Comparison of ENCODE assay signal across 32 mouse cellular contexts in the genomic region with DNA sequence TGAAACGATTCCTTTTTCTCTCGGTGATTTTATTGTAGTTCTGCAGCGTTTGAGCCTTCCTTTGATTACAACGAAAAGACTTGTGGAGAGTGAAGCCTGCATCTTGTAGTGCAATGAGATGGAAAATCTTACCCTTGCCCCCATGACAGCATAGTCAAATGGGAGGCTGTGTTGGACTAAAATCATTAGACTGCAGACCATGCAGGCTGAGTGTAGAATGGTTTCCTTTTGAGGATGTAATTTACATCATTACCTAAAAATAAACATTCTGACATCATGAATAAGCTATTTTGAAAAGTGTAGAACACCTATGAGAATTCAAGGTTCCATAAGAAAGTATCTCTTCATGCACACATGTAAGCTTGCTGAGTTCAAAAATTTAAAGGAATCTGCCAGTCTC.
A peak's percentile ranks its signal among the peaks of the same experiment; 100 is the strongest.
DNase-seq lines count a peak whose midpoint lies in the region; ATAC-seq lines count a peak whose summit lies in the region.
"Had no signal": no experiment of that assay in that cellular context is flagged by ENCODE, and none has a peak within 500 bp of the region (broad histone marks: within the 10 kb centered on the region; RNA-seq: fewer than 3 reads in every experiment).

No protein-coding gene starts in this region.

- peaks cover 36% of the 10 kb centered on the region for H3K4me1 ChIP-seq in forebrain, embryonic 13.5 days
- H3K4me1 ChIP-seq in forebrain, embryonic 10.5 days: peaks cover 36% of the 10 kb centered on the region
- peaks cover 39% of the 10 kb centered on the region for H3K4me1 ChIP-seq in midbrain, embryonic 13.5 days (replicated peaks)
- peaks cover 24% of the 10 kb centered on the region for H3K4me1 ChIP-seq in midbrain, embryonic 11.5 days (ENCODE audit: control insufficient read depth, insufficient read depth, low read length)
- H3K4me1 ChIP-seq in hindbrain, embryonic 13.5 days (replicated peaks): peaks cover 41% of the 10 kb centered on the region
- H3K4me1 ChIP-seq in midbrain, embryonic 16.5 days (ENCODE audit: control insufficient read depth, insufficient read depth, low read length): peaks cover 33% of the 10 kb centered on the region
- H3K4me1 ChIP-seq: heart, embryonic 10.5 days; heart, embryonic 15.5 days; limb, embryonic 15.5 days had no signal

- no peak for DNase-seq in forebrain, embryonic 10.5 days (ENCODE audit: extremely low spot score, low spot score)
- no peak for DNase-seq in midbrain, embryonic 11.5 days (ENCODE audit: low spot score, missing footprints)
- no peak for DNase-seq in retina, postnatal 1 day
- DNase-seq: adrenal gland, postnatal 14 days; cerebellum, adult 11-12 months; cerebellum, adult 9-11 months; embryo, embryonic 11 days; gastrocnemius, postnatal 25 days; heart, adult 11 months; kidney, adult 9 months; kidney, postnatal 14 days; layer of hippocampus, adult 9-11 months; lung, adult 2 months; lung, postnatal 10 days; right cerebral cortex, postnatal 25 days; spleen, adult 18-20 months; thymus, postnatal 14 days had no signal

- no peak overlapping the region for H3K4me3 ChIP-seq in forebrain, embryonic 13.5 days
- H3K4me3 ChIP-seq in forebrain, embryonic 10.5 days: no peak overlapping the region
- no peak overlapping the region for H3K4me3 ChIP-seq in midbrain, embryonic 13.5 days (replicated peaks)
- no peak overlapping the region for H3K4me3 ChIP-seq in midbrain, embryonic 11.5 days (ENCODE audit: low read depth, low read length)
- H3K4me3 ChIP-seq in hindbrain, embryonic 13.5 days: no peak overlapping the region
- no peak overlapping the region for H3K4me3 ChIP-seq in midbrain, embryonic 16.5 days (ENCODE audit: low read depth, low read length)
- H3K4me3 ChIP-seq: erythroblast, embryonic 14.5 days; heart, embryonic 10.5 days; heart, embryonic 15.5 days; limb, embryonic 10.5 days; limb, embryonic 15.5 days; neural tube, embryonic 12.5 days had no signal

- no peaks in the 10 kb centered on the region for H3K9me3 ChIP-seq in forebrain, embryonic 13.5 days (replicated peaks)
- H3K9me3 ChIP-seq in forebrain, embryonic 10.5 days: no peaks in the 10 kb centered on the region
- no peaks in the 10 kb centered on the region for H3K9me3 ChIP-seq in midbrain, embryonic 13.5 days
- no peaks in the 10 kb centered on the region for H3K9me3 ChIP-seq in midbrain, embryonic 11.5 days (ENCODE audit: control insufficient read depth, low read length)
- no peaks in the 10 kb centered on the region; the same call in 1 of the 2 replicates for H3K9me3 ChIP-seq in hindbrain, embryonic 13.5 days
- H3K9me3 ChIP-seq in midbrain, embryonic 16.5 days (replicated peaks; ENCODE audit: control insufficient read depth, low read length, poor library complexity, severe bottlenecking): no peaks in the 10 kb centered on the region; the same call in 1 of the 2 replicates
- H3K9me3 ChIP-seq: heart, embryonic 10.5 days; heart, embryonic 15.5 days; limb, embryonic 10.5 days; limb, embryonic 15.5 days; neural tube, embryonic 12.5 days had no signal

- peak overlapping the region; percentile 25 for H3K27ac ChIP-seq in forebrain, embryonic 13.5 days
- H3K27ac ChIP-seq in forebrain, embryonic 10.5 days: no peak overlapping the region
- H3K27ac ChIP-seq in midbrain, embryonic 13.5 days: peak overlapping the region; percentile 75
- no peak overlapping the region for H3K27ac ChIP-seq in midbrain, embryonic 11.5 days (ENCODE audit: low read depth, low read length)
- H3K27ac ChIP-seq in hindbrain, embryonic 13.5 days: peak overlapping the region; percentile 81
- peak overlapping the region; percentile 58 for H3K27ac ChIP-seq in midbrain, embryonic 16.5 days (ENCODE audit: low read length)
- H3K27ac ChIP-seq: heart, embryonic 10.5 days; heart, embryonic 15.5 days; limb, embryonic 10.5 days; limb, embryonic 15.5 days; liver, embryonic 14.5 days; macrophage had no signal

- no peak overlapping the region for H3K4me2 ChIP-seq in forebrain, embryonic 13.5 days
- H3K4me2 ChIP-seq in midbrain, embryonic 13.5 days (replicated peaks): no peak overlapping the region
- H3K4me2 ChIP-seq in midbrain, embryonic 11.5 days: no peak overlapping the region
- H3K4me2 ChIP-seq in hindbrain, embryonic 13.5 days: no peak overlapping the region
- no peak overlapping the region for H3K4me2 ChIP-seq in midbrain, embryonic 16.5 days (ENCODE audit: low read length)
- H3K4me2 ChIP-seq: heart, embryonic 15.5 days; limb, embryonic 15.5 days; neural tube, embryonic 12.5 days had no signal

- no peaks in the 10 kb centered on the region for H3K36me3 ChIP-seq in forebrain, embryonic 13.5 days (ENCODE audit: poor library complexity, severe bottlenecking)
- H3K36me3 ChIP-seq in forebrain, embryonic 10.5 days (replicated peaks): no peaks in the 10 kb centered on the region
- no peaks in the 10 kb centered on the region for H3K36me3 ChIP-seq in midbrain, embryonic 13.5 days
- no peaks in the 10 kb centered on the region for H3K36me3 ChIP-seq in midbrain, embryonic 11.5 days (ENCODE audit: control insufficient read depth, insufficient read depth, low read length)
- no peaks in the 10 kb centered on the region for H3K36me3 ChIP-seq in hindbrain, embryonic 13.5 days
- no peaks in the 10 kb centered on the region for H3K36me3 ChIP-seq in midbrain, embryonic 16.5 days (ENCODE audit: control insufficient read depth, insufficient read depth, low read length)
- H3K36me3 ChIP-seq: heart, embryonic 10.5 days; heart, embryonic 15.5 days; limb, embryonic 10.5 days; limb, embryonic 15.5 days; neural tube, embryonic 12.5 days had no signal

- ATAC-seq in forebrain, embryonic 13.5 days: no peak
- ATAC-seq in midbrain, embryonic 13.5 days: no peak
- no peak for ATAC-seq in midbrain, embryonic 11.5 days (ENCODE audit: low FRiP score)
- no peak for ATAC-seq in hindbrain, embryonic 13.5 days (ENCODE audit: low FRiP score)
- ATAC-seq in midbrain, embryonic 16.5 days: no peak
- ATAC-seq in erythroid progenitor cell, adult 5-6 weeks (replicated peaks; ENCODE audit: low FRiP score, poor library complexity, severe bottlenecking): no peak
- ATAC-seq: intestine, postnatal 0 days; Patski had no signal

- H3K9ac ChIP-seq in forebrain, embryonic 13.5 days: no peak overlapping the region
- no peak overlapping the region for H3K9ac ChIP-seq in midbrain, embryonic 13.5 days (replicated peaks)
- no peak overlapping the region for H3K9ac ChIP-seq in midbrain, embryonic 11.5 days (ENCODE audit: low read length)
- no peak overlapping the region for H3K9ac ChIP-seq in hindbrain, embryonic 13.5 days
- no peak overlapping the region for H3K9ac ChIP-seq in midbrain, embryonic 16.5 days (ENCODE audit: low read depth, low read length)
- H3K9ac ChIP-seq: heart, embryonic 15.5 days; limb, embryonic 15.5 days; liver, embryonic 14.5 days; neural tube, embryonic 12.5 days had no signal

- H3K27me3 ChIP-seq in forebrain, embryonic 13.5 days: no peaks in the 10 kb centered on the region
- H3K27me3 ChIP-seq in forebrain, embryonic 10.5 days (ENCODE audit: poor library complexity, severe bottlenecking): no peaks in the 10 kb centered on the region
- H3K27me3 ChIP-seq in midbrain, embryonic 13.5 days: no peaks in the 10 kb centered on the region
- H3K27me3 ChIP-seq in midbrain, embryonic 11.5 days (ENCODE audit: control insufficient read depth, insufficient read depth, low read length): no peaks in the 10 kb centered on the region
- no peaks in the 10 kb centered on the region for H3K27me3 ChIP-seq in hindbrain, embryonic 13.5 days
- H3K27me3 ChIP-seq in midbrain, embryonic 16.5 days (ENCODE audit: control insufficient read depth, insufficient read depth, low read depth, low read length): no peaks in the 10 kb centered on the region
- H3K27me3 ChIP-seq: heart, embryonic 15.5 days; limb, embryonic 15.5 days; neural tube, embryonic 12.5 days; Patski had no signal

- WGBS in forebrain, embryonic 13.5 days: 39% methylated on average over 4 of the region's 4 CpGs
- WGBS in forebrain, embryonic 10.5 days: 71% methylated on average over 4 of the region's 4 CpGs
- 55% methylated on average over 4 of the region's 4 CpGs for WGBS in midbrain, embryonic 13.5 days
- WGBS in midbrain, embryonic 11.5 days: 66% methylated on average over 4 of the region's 4 CpGs
- WGBS in hindbrain, embryonic 13.5 days: 49% methylated on average over 4 of the region's 4 CpGs
- 43% methylated on average over 4 of the region's 4 CpGs for WGBS in midbrain, embryonic 16.5 days

Comparison
In these comparisons a context has a peak if more than half of its experiments do, and no peak if none do; other contexts are left out.
1. H3K27ac ChIP-seq: peak in forebrain, embryonic 13.5 days (single experiment), midbrain, embryonic 13.5 days (single experiment), hindbrain, embryonic 13.5 days (single experiment) and midbrain, embryonic 16.5 days (single experiment); none in forebrain, embryonic 10.5 days (single experiment) and midbrain, embryonic 11.5 days (single experiment).